Mouse (Mus musculus) megakaryocyte progenitor cell, adult 5-6 weeks (primary cell): ENCODE results near the gene Fcer2a. TPM values are rescaled to one million over a fixed set of nuclear protein-coding genes. Genes with fewer than 3 reads are reported as not detected.

Experiments
- total RNA-seq, 2 experiments: library from RNA; stranded (forward) in 1 of 2; stranded (reverse) in 1 of 2; fragments of 157-497, 149-512 nt in 1 of 2; fragments of 200-1000 nt in 1 of 2; gene quantifications; 2 replicates each; pipeline versions ENCODE4 v1.2.3 to v1.2.4; 2015 to 2017

Gene Fcer2a
- total RNA-seq, 2 experiments from 2014 or later: not detected

Other genes starting within 250 kb of the Fcer2a start
- gene Pex11g, start 226.5 kb downstream of the Fcer2a start, total RNA-seq (2015): 0.83 and 2.5 TPM in 2 replicates
- gene Pex11g, start 226.5 kb downstream of the Fcer2a start, total RNA-seq (2017): 0.79 and 3.8 TPM in 2 replicates
- gene Tex45, start 223.3 kb downstream of the Fcer2a start, total RNA-seq (2015): 0.17 TPM in 1 of 2 replicates, not detected in the other
- gene Tex45, start 223.3 kb downstream of the Fcer2a start, total RNA-seq (2017): 0.21 TPM in 1 of 2 replicates, not detected in the other
- 9.3 and 12.3 TPM in 2 replicates for gene Zfp358, start 201.0 kb downstream of the Fcer2a start, total RNA-seq (2015)
- gene Zfp358, start 201.0 kb downstream of the Fcer2a start, total RNA-seq (2017): 4.6 and 7.0 TPM in 2 replicates
- 13.6 and 20.5 TPM in 2 replicates for gene Mcoln1, start 193.7 kb downstream of the Fcer2a start, total RNA-seq (2015)
- gene Mcoln1, start 193.7 kb downstream of the Fcer2a start, total RNA-seq (2017): 20.1 and 23.0 TPM in 2 replicates
- gene Pnpla6, start 178.8 kb downstream of the Fcer2a start, total RNA-seq (2015): 13.8 and 16.8 TPM in 2 replicates
- gene Pnpla6, start 178.8 kb downstream of the Fcer2a start, total RNA-seq (2017): 14.0 and 17.7 TPM in 2 replicates
- gene C330021F23Rik, start 126.2 kb downstream of the Fcer2a start, total RNA-seq (2015): 1.0 TPM in 1 of 2 replicates, not detected in the other
- gene C330021F23Rik, start 126.2 kb downstream of the Fcer2a start, total RNA-seq (2017): not detected in 2 replicates
- 0.32 and 0.37 TPM in 2 replicates for gene Camsap3, start 106.9 kb downstream of the Fcer2a start, total RNA-seq (2015)
- 0.21 and 0.27 TPM in 2 replicates for gene Camsap3, start 106.9 kb downstream of the Fcer2a start, total RNA-seq (2017)
- gene Xab2, start 72.9 kb downstream of the Fcer2a start, total RNA-seq (2015): 16.5 and 20.1 TPM in 2 replicates
- gene Xab2, start 72.9 kb downstream of the Fcer2a start, total RNA-seq (2017): 55.5 and 56.5 TPM in 2 replicates
- 131 and 181 TPM in 2 replicates for gene Pet100, start 72.6 kb downstream of the Fcer2a start, total RNA-seq (2015)
- 255 and 285 TPM in 2 replicates for gene Pet100, start 72.6 kb downstream of the Fcer2a start, total RNA-seq (2017)
- not detected in 2 replicates for gene Pcp2, start 68.6 kb downstream of the Fcer2a start, total RNA-seq (2015)
- gene Pcp2, start 68.6 kb downstream of the Fcer2a start, total RNA-seq (2017): not detected in 2 replicates
- gene Stxbp2, start 63.2 kb downstream of the Fcer2a start, total RNA-seq (2015): 113 and 143 TPM in 2 replicates
- 93.7 and 166 TPM in 2 replicates for gene Stxbp2, start 63.2 kb downstream of the Fcer2a start, total RNA-seq (2017)
- 0.56 TPM in 1 of 2 replicates, not detected in the other for gene Retn, start 38.4 kb downstream of the Fcer2a start, total RNA-seq (2015)
- not detected in 2 replicates for gene Retn, start 38.4 kb downstream of the Fcer2a start, total RNA-seq (2017)
- gene Mcemp1, start 28.4 kb downstream of the Fcer2a start, total RNA-seq (2015): 21.5 and 30.3 TPM in 2 replicates
- 16.0 TPM in 2 replicates for gene Mcemp1, start 28.4 kb downstream of the Fcer2a start, total RNA-seq (2017)
- gene Fcor, start 21.8 kb downstream of the Fcer2a start, total RNA-seq (2015): 22.6 and 25.4 TPM in 2 replicates
- gene Fcor, start 21.8 kb downstream of the Fcer2a start, total RNA-seq (2017): 10.5 and 15.2 TPM in 2 replicates
- gene Trappc5, start 17.9 kb downstream of the Fcer2a start, total RNA-seq (2015): 19.6 and 22.8 TPM in 2 replicates
- gene Trappc5, start 17.9 kb downstream of the Fcer2a start, total RNA-seq (2017): 37.7 and 38.5 TPM in 2 replicates
- not detected in 2 replicates for gene Clec4g, start 26.5 kb upstream of the Fcer2a start, total RNA-seq (2015)
- not detected in 2 replicates for gene Clec4g, start 26.5 kb upstream of the Fcer2a start, total RNA-seq (2017)
- gene Cd209a, start 54.8 kb upstream of the Fcer2a start, total RNA-seq (2015): 0.35 and 2.1 TPM in 2 replicates
- gene Cd209a, start 54.8 kb upstream of the Fcer2a start, total RNA-seq (2017): 0.37 and 0.84 TPM in 2 replicates
- not detected in 2 replicates for gene Cd209e, start 160.1 kb upstream of the Fcer2a start, total RNA-seq (2015)
- not detected in 2 replicates for gene Cd209e, start 160.1 kb upstream of the Fcer2a start, total RNA-seq (2017)
- gene Cd209d, start 184.4 kb upstream of the Fcer2a start, total RNA-seq (2015): not detected in 2 replicates
- gene Cd209d, start 184.4 kb upstream of the Fcer2a start, total RNA-seq (2017): not detected in 2 replicates
- not detected in 2 replicates for gene Cd209b, start 232.7 kb upstream of the Fcer2a start, total RNA-seq (2015)
- gene Cd209b, start 232.7 kb upstream of the Fcer2a start, total RNA-seq (2017): not detected in 2 replicates